16 mouse cellular contexts compared by ENCODE assay signal in genomic region chr1:77437881-77438610, GRCm38 (mm10).
"Had no signal": no experiment of that assay in that cellular context is flagged by ENCODE, and none has a peak within 500 bp of the region (broad histone marks: within the 10 kb centered on the region; RNA-seq: fewer than 3 reads in every experiment).

No protein-coding gene starts in this region.

- H3K27me3 ChIP-seq: limb, embryonic 15.5 days; neural tube, embryonic 15.5 days; stomach, embryonic 15.5 days had no signal

- H3K4me3 ChIP-seq: left cerebral cortex, adult 2 months; limb, embryonic 15.5 days; liver, embryonic 12.5 days; midbrain, embryonic 10.5 days; myocyte; neural tube, embryonic 15.5 days; stomach, embryonic 15.5 days had no signal

- H3K9me3 ChIP-seq: limb, embryonic 15.5 days; liver, embryonic 12.5 days; midbrain, embryonic 10.5 days; neural tube, embryonic 15.5 days; stomach, embryonic 15.5 days had no signal

- H3K36me3 ChIP-seq: liver, embryonic 12.5 days; neural tube, embryonic 15.5 days; stomach, embryonic 15.5 days had no signal

- ATAC-seq: liver, embryonic 12.5 days had no signal

- H3K27ac ChIP-seq: kidney, postnatal 0 days; left cerebral cortex, adult 2 months; limb, embryonic 15.5 days; liver, embryonic 12.5 days; midbrain, embryonic 10.5 days; neural tube, embryonic 15.5 days; stomach, embryonic 15.5 days had no signal

- H3K9ac ChIP-seq: limb, embryonic 15.5 days; liver, embryonic 12.5 days; lung, embryonic 14.5 days; neural tube, embryonic 15.5 days; stomach, embryonic 15.5 days had no signal

- DNase-seq: kidney, adult 9 months; kidney, postnatal 4 days; lung, embryonic 14.5 days; lung, postnatal 10 days; lung, postnatal 4 days; right cerebral cortex, postnatal 14 days; thymus, adult 2 months; thymus, postnatal 25 days had no signal

- H3K4me2 ChIP-seq: limb, embryonic 15.5 days; liver, embryonic 12.5 days; lung, embryonic 14.5 days; neural tube, embryonic 15.5 days; stomach, embryonic 15.5 days had no signal
